Mouse (Mus musculus) spleen, postnatal 14 days (tissue): ENCODE measurements at regions not wholly inside any gene's neighbourhood (a gene's known extent, or its start where the extent isn't known, plus 50 kb on each side); places are given as distances from the start of the nearest gene placed in this dataset.

Source experiments
- DNase-seq, 2 experiments: peaks; one replicate each; pipeline ENCODE4 v3.0.0; 2021 to 2022; ENCODE audit warnings: low spot score in 2 of 2

GRCm38 (mm10) chr2:51073040-51073594, 75.8 kb downstream of the Rnd3 start:
- no peak for DNase-seq

GRCm38 (mm10) chr2:51072346-51072885, 76.5 kb downstream of the Rnd3 start:
- DNase-seq, result no peak

- no peak for DNase-seq
Measured at GRCm38 (mm10) chr2:51070902-51071301, 78.0 kb downstream of the Rnd3 start.

- DNase-seq, result no peak
Measured at GRCm38 (mm10) chr2:51066423-51066831, 82.5 kb downstream of the Rnd3 start.

- DNase-seq, result no peak
Measured at GRCm38 (mm10) chr2:51065821-51066220, 83.1 kb downstream of the Rnd3 start.

- DNase-seq, result no peak
Measured at GRCm38 (mm10) chr2:51064821-51065220, 84.1 kb downstream of the Rnd3 start.

GRCm38 (mm10) chr2:51062049-51062448, 86.9 kb downstream of the Rnd3 start:
- DNase-seq, result no peak

- no peak for DNase-seq
Measured at GRCm38 (mm10) chr2:51058158-51058557, 90.8 kb downstream of the Rnd3 start.

- no peak for DNase-seq
Measured at GRCm38 (mm10) chr2:51056141-51056731, 92.7 kb downstream of the Rnd3 start.

- no peak for DNase-seq
Measured at GRCm38 (mm10) chr2:51055339-51055738, 93.6 kb downstream of the Rnd3 start.

GRCm38 (mm10) chr2:51049834-51050170, 99.1 kb downstream of the Rnd3 start:
- no peak for DNase-seq

GRCm38 (mm10) chr2:51049101-51049833, 99.6 kb downstream of the Rnd3 start:
- DNase-seq, result no peak

- no peak for DNase-seq
Measured at GRCm38 (mm10) chr2:51047520-51047919, 101.4 kb downstream of the Rnd3 start.

GRCm38 (mm10) chr2:51045626-51046025, 103.3 kb downstream of the Rnd3 start:
- DNase-seq, result no peak

GRCm38 (mm10) chr2:51041101-51041500, 107.8 kb downstream of the Rnd3 start:
- no peak for DNase-seq

- no peak for DNase-seq
Measured at GRCm38 (mm10) chr2:51038685-51039084, 110.2 kb downstream of the Rnd3 start.

GRCm38 (mm10) chr2:51036995-51037394, 111.9 kb downstream of the Rnd3 start:
- DNase-seq, result no peak

GRCm38 (mm10) chr2:51036190-51036755, 112.6 kb downstream of the Rnd3 start:
- DNase-seq, result no peak

- DNase-seq, result no peak
Measured at GRCm38 (mm10) chr2:51033881-51034280, 115.0 kb downstream of the Rnd3 start.

GRCm38 (mm10) chr2:51022479-51022878, 126.4 kb downstream of the Rnd3 start:
- DNase-seq, result no peak

GRCm38 (mm10) chr2:51016129-51016402, 132.8 kb downstream of the Rnd3 start:
- no peak for DNase-seq

GRCm38 (mm10) chr2:51015360-51016128, 133.4 kb downstream of the Rnd3 start:
- DNase-seq, result no peak
